Mouse (Mus musculus): ENCODE results near the gene A330070K13Rik.

DNA sequence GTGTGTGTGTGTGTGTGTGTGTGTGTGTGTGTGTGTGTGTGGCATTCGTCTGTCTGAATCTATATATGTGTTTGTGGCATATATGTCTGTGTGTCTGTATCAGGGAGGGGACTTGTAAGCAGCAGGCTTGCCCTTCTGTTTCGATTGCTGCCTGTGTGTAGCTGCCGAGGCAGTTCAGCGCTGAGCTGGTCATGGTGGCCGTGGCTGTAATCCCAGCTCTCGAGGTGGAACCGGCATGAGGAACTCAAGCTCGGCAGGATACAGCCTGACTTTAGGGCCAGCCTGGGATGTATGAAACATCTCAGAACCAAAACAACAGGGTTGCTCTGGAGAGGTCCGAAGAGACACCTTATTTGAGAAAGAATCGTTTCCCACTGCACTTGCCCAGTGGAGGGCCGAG is 50.5 kb downstream of the A330070K13Rik start:
- TF ChIP-seq POLR2A (IDR thresholded peaks at IDR 0.05; ENCODE audit: extremely low read depth, insufficient read depth, low read length): no peak
- TF ChIP-seq CTCF (IDR thresholded peaks at IDR 0.05; ENCODE audit: extremely low read depth, insufficient read depth, low read length): no peak
